Mouse (Mus musculus) duodenum, adult 2 months (tissue): Measurements from ENCODE around the gene Mefv. TPM values are rescaled to one million over a fixed set of nuclear protein-coding genes. Genes with fewer than 3 reads are reported as not detected.

Source experiments
- polyA plus RNA-seq: library from polyadenylated mRNA; depleted of rRNA; stranded (reverse); fragments of >200 nt; gene quantifications from 2 replicates; pipeline ENCODE4 v1.2.3, GENCODE M21; 2012; ENCODE audit warnings: low replicate concordance; rRNA removed

Gene Mefv
- polyA plus RNA-seq: 0.05 and 0.25 TPM in 2 replicates

GRCm38 (mm10) chr16:3717980-3718379 is at the start of gene Mefv:
TSS of gene Mefv (minus strand) at chr16:3718097.

DNA sequence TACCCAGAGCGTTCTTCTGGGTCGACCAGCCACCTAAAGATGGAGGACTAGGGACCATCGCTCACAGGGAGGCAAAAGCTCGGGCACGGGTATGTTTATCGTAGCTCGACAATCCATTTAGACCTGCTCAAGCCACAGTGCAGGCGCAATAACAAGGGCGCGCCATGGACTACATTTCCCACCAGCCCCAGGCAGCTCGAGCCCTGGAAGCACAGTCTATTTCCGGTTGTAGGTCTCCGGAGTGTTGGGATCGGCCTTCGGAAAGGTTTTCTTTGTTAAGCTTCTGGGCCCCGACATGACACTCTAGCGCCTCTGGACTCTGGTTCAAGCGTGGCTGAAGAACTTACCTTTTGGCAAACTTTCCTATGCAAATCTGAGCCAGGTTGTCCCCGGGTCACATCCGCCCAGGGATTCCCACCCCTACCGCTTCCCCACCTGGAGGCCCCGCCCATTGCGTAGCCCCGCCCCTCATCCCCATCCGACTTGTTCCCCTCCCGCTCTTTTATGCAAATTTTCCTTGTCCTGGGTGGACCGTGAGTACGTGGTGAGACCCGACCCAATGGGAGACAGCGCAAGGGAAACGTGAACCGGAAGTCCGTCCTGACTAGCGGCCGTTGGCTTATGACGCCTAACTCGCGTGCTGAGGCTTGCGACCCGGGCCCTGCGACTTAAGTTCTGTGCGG is 25.7 kb upstream of the Mefv start, which contains the start of gene Zfp263:
Zfp263 (plus strand) TSS at position 591 of the 683 bp plus-strand sequence.

Other genes starting within 250 kb of the Mefv start
- gene Olfr161, start 127.1 kb downstream of the Mefv start, polyA plus RNA-seq: not detected in 2 replicates
- gene Zfp263, start 26.0 kb upstream of the Mefv start, polyA plus RNA-seq: 3.8 and 5.0 TPM in 2 replicates
- not detected in 2 replicates for gene Olfr15, start 112.8 kb upstream of the Mefv start, polyA plus RNA-seq
- 0.18 and 0.47 TPM in 2 replicates for gene Zfp174, start 129.2 kb upstream of the Mefv start, polyA plus RNA-seq
- 63.9 and 68.5 TPM in 2 replicates for gene Naa60, start 154.3 kb upstream of the Mefv start, polyA plus RNA-seq
- gene Zfp597, start 166.5 kb upstream of the Mefv start, polyA plus RNA-seq: 0.78 and 0.83 TPM in 2 replicates
- gene Gm20695, start 166.6 kb upstream of the Mefv start, polyA plus RNA-seq: not detected in 2 replicates
- 9.4 and 13.7 TPM in 2 replicates for gene 1700037C18Rik, start 190.6 kb upstream of the Mefv start, polyA plus RNA-seq
- gene Cluap1, start 190.7 kb upstream of the Mefv start, polyA plus RNA-seq: 2.4 and 3.1 TPM in 2 replicates